Mouse (Mus musculus) erythroblast, embryonic 14.5 days (primary cell): Measurements from ENCODE around the gene Tor3a.

Source experiments
- GATA1 ChIP-seq: IDR thresholded peaks from 2 replicates; pipeline ENCODE4 v1.6.1; 2012; ENCODE audit warnings: low read length, inconsistent platforms, mixed read lengths
- TAL1 ChIP-seq: IDR thresholded peaks from 3 replicates; pipeline ENCODE4 v1.6.1; 2012; ENCODE audit warnings: low read length, inconsistent platforms, mixed read lengths

- TF ChIP-seq TAL1 (no peak), GATA1 (no peak)
Measured at GRCm38 (mm10) chr1:156674195-156675000, at the start of gene Tor3a.
